Mouse (Mus musculus) lung, embryonic 15.5 days (tissue): ENCODE data around the gene Mlec. TPM values are rescaled to one million over a fixed set of nuclear protein-coding genes. Genes with fewer than 3 reads are reported as not detected.
A peak's percentile ranks its signal among the peaks of the same experiment; 100 is the strongest.

Source experiments
- ATAC-seq: fragments of 200-750 bp; cut with Nextera tagmentation; 2 replicates; pipeline ENCODE4 v1.8.0; 2017; ENCODE audit warnings: moderate number of reproducible peaks, borderline replicate concordance; ENCODE audit not compliant: low FRiP score, low TSS enrichment; ENCODE audit errors: extremely low read depth
- H3K27ac ChIP-seq: fragments of 300-500 bp; sonication (generic); 2 replicates; pipeline ENCODE4 v1.5.1; 2015; ENCODE audit warnings: moderate library complexity, mild to moderate bottlenecking, inconsistent platforms
- H3K27me3 ChIP-seq: fragments of 300-500 bp; sonication (generic); 2 replicates; pipeline ENCODE4 v1.6.1; 2015; ENCODE audit warnings: inconsistent platforms
- H3K36me3 ChIP-seq: fragments of 300-500 bp; sonication (generic); 2 replicates; pipeline ENCODE4 v1.6.1; 2015; ENCODE audit warnings: inconsistent platforms
- H3K4me1 ChIP-seq: fragments of 300-500 bp; sonication (generic); 2 replicates; pipeline ENCODE4 v1.6.1; 2015; ENCODE audit warnings: inconsistent platforms
- H3K4me2 ChIP-seq: fragments of 300-500 bp; sonication (generic); 2 replicates; pipeline ENCODE4 v1.6.1; 2015; ENCODE audit warnings: inconsistent platforms, mild to moderate bottlenecking, moderate library complexity
- H3K4me3 ChIP-seq: fragments of 300-500 bp; sonication (generic); 2 replicates; pipeline ENCODE4 v1.5.1; 2015; ENCODE audit warnings: mild to moderate bottlenecking, inconsistent platforms
- H3K9ac ChIP-seq: fragments of 300-500 bp; sonication (generic); 2 replicates; pipeline ENCODE4 v1.6.1; 2015; ENCODE audit warnings: inconsistent platforms
- H3K9me3 ChIP-seq: fragments of 300-500 bp; sonication (generic); 2 replicates; pipeline ENCODE4 v1.6.1; 2016; ENCODE audit warnings: inconsistent platforms
- WGBS: fragments of 180-500 bp; shearing (Covaris S2); methylation state at CpG from one replicate; pipeline ENCODE4 v1.1.7; 2015; 5-methylcytosine and 5-hydroxymethylcytosine counted together
- polyA plus RNA-seq: library from polyadenylated mRNA; unstranded; fragments of >200 nt; fragmentation: Nextera tagmentation; extraction: Ambion mirVana; gene quantifications from 2 replicates; pipeline ENCODE4 v1.2.1, GENCODE M21; 2015

The Mlec gene
- polyA plus RNA-seq, 1 experiment from 2014 or later = 77.0 TPM

DNA sequence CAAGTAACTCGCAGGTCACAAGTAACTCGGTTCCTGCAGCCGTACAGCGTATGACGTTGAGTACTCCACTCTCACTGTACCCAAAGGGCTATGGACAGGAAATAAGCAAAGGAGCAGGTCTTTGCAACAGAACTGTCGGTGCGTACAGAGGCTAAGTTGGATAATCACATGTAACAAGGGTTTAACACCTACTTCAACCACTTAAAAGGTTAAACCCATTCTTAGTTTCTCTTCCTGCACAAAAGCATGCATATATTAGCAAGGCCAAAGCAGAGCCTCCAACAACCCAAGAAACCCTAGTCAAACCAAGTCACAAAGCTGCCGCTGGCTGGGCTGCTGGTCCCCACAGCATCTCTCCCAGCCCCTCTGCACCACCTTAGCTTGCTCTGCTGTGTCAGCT is 25.5 kb downstream of the Mlec start:
- peaks cover 16% of the 10 kb centered on the region for H3K4me1 ChIP-seq
- no peaks in the 10 kb centered on the region for H3K27me3 ChIP-seq
- no peaks in the 10 kb centered on the region for H3K9me3 ChIP-seq
- H3K9ac ChIP-seq = no peak overlapping the region; the same call in 1 of the 2 replicates
- no peak overlapping the region for H3K27ac ChIP-seq
- WGBS = 85% methylated on average over 8 of the region's 8 CpGs
- H3K4me2 ChIP-seq = no peak overlapping the region
- peaks cover 25% of the 10 kb centered on the region for H3K36me3 ChIP-seq
- H3K4me3 ChIP-seq = no peak overlapping the region
- no peak for ATAC-seq

DNA sequence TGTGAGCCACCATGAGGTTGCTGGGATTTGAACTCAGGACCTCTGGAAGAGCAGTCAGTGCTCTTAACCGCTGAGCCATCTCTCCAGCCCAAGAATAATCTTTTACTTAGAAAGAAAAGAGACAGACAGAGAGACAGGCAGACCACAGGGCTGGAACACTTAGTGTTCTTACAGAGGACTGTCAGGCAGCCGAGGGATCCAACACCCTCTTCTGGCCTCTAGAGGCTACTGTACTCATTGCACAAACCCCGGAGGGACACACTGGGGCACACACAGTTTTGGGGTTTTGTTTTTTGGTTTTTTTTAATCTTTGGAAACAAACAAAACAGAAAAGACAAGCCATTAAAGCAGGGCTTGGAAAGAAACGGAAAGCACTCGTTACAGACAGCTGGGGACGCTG is 28.7 kb downstream of the Mlec start:
- H3K36me3 ChIP-seq = peaks cover 50% of the 10 kb centered on the region
- H3K27ac ChIP-seq = no peak overlapping the region
- 85% methylated on average over 6 of the region's 6 CpGs for WGBS
- no peak for ATAC-seq
- H3K4me3 ChIP-seq = no peak overlapping the region
- H3K27me3 ChIP-seq = no peaks in the 10 kb centered on the region
- H3K9ac ChIP-seq = no peak overlapping the region
- no peak overlapping the region for H3K4me2 ChIP-seq
- no peaks in the 10 kb centered on the region for H3K9me3 ChIP-seq
- peaks cover 27% of the 10 kb centered on the region for H3K4me1 ChIP-seq

DNA sequence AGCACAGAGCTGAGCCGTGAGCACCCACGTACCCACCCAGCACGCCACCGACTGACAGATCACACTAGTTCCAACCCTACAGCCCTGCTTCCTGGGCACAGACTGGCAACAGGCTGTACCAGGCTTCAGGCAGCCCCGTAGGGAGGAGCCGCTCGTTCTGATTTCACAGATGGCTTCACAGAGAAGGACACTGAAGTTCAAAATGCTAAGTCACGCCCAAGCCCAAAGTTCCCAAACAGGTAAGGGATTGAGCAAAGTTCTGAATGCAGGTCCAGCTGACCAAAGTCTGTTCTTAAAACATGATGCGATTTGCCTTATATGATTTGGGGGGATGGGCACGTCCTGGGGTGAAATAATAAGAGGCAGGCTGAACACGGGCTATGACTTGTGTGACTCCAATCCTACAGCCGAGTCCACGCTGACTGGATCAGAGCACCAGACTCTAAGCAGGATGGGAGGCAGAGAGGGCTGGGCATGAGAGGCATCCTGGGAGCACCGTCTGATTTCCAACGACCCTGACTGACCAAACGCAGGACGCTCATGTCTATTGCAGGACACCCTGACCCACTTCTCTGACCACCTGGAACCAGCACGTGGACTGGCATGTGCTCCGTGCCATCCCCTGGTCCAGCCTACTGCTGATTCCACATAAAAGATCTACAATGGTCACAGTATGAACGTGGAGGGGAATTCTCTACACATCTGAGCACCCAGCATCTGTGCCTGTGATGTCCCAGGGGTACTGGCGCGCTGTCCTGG is 30.4 kb downstream of the Mlec start:
- WGBS = 89% methylated on average over 22 of the region's 22 CpGs
- ATAC-seq = no peak
- Histone ChIP-seq H3K27me3 (no peaks in the 10 kb centered on the region), H3K4me2 (no peak overlapping the region), H3K9ac (no peak overlapping the region), H3K27ac (no peak overlapping the region), H3K9me3 (no peaks in the 10 kb centered on the region), H3K4me3 (no peak overlapping the region), H3K4me1 (peaks cover 14% of the 10 kb centered on the region), H3K36me3 (peaks cover 58% of the 10 kb centered on the region)

DNA sequence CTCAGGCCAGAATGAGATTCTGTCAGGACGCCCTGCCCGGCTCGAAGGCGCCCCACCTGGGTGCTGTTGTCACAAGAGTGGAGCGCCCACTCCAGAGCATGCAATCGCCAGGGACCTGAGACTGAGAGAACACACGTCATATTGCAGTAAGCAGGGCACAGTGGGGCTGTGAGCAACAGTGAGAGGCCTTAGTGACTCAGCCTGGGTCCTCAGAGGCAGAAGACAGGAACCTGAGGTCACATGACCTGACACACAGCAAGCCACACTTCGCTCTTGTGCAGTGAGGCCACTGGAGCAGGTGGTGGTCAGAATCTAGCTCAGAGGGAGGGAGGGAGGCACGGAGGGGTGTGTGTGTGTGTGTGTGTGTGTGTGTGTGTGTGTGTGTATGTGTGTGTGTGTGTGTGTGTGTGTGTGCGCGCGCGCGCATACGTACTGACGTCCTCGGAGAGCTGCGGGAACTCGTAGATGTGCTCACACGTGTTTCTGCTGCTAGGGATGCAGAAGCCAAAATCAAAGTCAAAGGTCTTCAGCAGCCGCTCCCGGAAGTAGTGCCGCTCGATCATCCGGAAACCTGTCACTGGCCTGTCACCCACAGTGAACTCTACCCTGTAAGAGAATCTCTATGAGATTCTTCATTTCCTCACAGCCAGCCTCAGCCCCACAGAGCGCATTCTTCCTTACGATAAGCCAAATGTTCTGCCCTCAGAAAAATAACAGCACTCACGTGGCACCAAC is 31.2 kb downstream of the Mlec start:
- Histone ChIP-seq H3K4me2 (no peak overlapping the region), H3K27ac (no peak overlapping the region), H3K9ac (no peak overlapping the region), H3K27me3 (no peaks in the 10 kb centered on the region), H3K4me1 (peaks cover 11% of the 10 kb centered on the region), H3K36me3 (peaks cover 58% of the 10 kb centered on the region), H3K4me3 (no peak overlapping the region), H3K9me3 (no peaks in the 10 kb centered on the region)
- WGBS = 83% methylated on average over 26 of the region's 28 CpGs
- no peak for ATAC-seq

DNA sequence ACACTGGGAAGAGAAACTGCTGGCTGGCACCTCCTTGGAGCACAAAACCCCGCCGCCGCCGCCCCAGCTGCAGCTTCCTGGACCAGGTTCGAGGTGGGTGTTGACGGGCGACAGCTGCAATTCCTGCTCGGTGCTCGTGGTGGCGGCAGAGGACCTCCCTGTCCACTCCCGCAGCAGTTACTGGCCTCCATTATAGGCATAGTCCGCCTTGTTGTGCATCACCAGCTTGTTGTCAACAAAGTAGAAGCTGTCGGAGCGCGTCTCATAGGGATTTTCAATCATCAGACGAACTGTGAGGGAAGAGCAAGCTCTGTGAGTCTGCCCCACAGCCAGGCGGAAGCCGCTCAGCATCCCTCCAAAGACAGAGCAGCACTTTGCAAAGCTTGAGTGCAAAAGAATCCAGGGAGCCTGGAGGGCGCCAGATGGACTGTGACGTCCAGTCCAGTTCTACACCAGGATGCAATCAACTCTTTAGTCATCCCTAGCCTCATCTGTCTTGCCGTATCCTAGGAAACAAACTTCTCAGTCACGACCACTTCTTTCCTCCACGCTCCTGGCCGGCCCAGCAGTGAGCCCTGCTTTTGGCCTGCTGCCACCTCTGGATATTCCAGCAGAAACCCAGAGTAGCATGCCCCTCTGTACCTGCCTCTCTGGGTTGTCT is 32.6 kb downstream of the Mlec start:
- Histone ChIP-seq H3K9me3 (no peaks in the 10 kb centered on the region), H3K4me3 (0 out of 2 replicates have a peak overlapping the region, but pooled peaks have one; percentile 2), H3K9ac (no peak overlapping the region), H3K27me3 (no peaks in the 10 kb centered on the region), H3K4me2 (no peak overlapping the region; the same call in 1 of the 2 replicates), H3K27ac (no peak overlapping the region), H3K4me1 (peaks cover 11% of the 10 kb centered on the region), H3K36me3 (peaks cover 57% of the 10 kb centered on the region)
- peak; percentile 69; the same call in 1 of the 2 replicates for ATAC-seq
- WGBS = 17% methylated on average over 24 of the region's 24 CpGs

DNA sequence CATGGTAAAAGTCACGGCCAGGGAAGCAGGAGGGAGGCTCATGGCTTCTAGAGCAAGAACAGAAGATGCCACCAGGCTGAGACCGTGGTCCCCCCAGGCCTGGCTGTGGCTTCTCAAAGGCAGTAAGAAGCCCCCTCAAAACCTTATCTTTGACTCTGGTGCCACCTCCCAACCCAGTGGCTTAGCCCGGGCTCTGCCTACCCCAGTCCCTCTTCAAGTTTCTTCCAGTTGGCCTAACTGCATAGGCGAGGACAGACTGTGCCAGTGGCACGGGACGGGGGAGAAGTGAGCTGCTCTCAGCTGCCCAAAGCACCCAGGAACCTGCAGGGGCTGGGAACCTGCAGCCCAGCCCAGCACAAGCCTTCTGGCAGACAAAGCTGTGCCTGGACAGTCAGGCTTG is 33.3 kb downstream of the Mlec start:
- H3K9me3 ChIP-seq = no peaks in the 10 kb centered on the region
- WGBS = 88% methylated on average over 6 of the region's 6 CpGs
- no peak overlapping the region for H3K4me2 ChIP-seq
- peaks cover 51% of the 10 kb centered on the region for H3K36me3 ChIP-seq
- 0 out of 2 replicates have a peak, but pooled peaks have one; percentile 9 for ATAC-seq
- H3K9ac ChIP-seq = no peak overlapping the region
- no peaks in the 10 kb centered on the region for H3K27me3 ChIP-seq
- H3K4me3 ChIP-seq = no peak overlapping the region
- peaks cover 11% of the 10 kb centered on the region for H3K4me1 ChIP-seq
- no peak overlapping the region for H3K27ac ChIP-seq

DNA sequence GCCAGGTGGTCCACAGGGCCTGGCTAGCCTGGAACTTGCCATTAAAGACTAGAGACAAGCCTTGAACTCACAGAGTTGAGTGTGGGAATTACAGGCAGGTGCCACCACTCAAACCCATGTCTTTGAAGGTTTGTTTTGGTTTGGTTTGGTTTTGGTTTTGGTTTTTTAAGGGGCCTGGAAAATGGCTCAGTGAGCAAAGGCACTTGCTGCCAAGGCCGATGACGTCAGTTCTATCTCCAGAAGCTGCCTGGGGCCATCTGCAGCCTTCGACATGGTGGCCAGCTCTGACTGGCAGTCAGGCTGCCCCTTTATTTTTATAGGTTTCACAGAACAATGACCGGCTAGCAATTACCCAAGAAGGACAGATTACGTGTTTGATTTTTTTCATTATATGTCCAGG is 37.0 kb downstream of the Mlec start:
- Histone ChIP-seq H3K9ac (no peak overlapping the region), H3K4me3 (no peak overlapping the region), H3K4me2 (no peak overlapping the region), H3K36me3 (peaks cover 29% of the 10 kb centered on the region), H3K27me3 (no peaks in the 10 kb centered on the region), H3K4me1 (peaks cover 21% of the 10 kb centered on the region), H3K9me3 (no peaks in the 10 kb centered on the region), H3K27ac (no peak overlapping the region)
- ATAC-seq = no peak
- 81% methylated on average over 5 of the region's 5 CpGs for WGBS

DNA sequence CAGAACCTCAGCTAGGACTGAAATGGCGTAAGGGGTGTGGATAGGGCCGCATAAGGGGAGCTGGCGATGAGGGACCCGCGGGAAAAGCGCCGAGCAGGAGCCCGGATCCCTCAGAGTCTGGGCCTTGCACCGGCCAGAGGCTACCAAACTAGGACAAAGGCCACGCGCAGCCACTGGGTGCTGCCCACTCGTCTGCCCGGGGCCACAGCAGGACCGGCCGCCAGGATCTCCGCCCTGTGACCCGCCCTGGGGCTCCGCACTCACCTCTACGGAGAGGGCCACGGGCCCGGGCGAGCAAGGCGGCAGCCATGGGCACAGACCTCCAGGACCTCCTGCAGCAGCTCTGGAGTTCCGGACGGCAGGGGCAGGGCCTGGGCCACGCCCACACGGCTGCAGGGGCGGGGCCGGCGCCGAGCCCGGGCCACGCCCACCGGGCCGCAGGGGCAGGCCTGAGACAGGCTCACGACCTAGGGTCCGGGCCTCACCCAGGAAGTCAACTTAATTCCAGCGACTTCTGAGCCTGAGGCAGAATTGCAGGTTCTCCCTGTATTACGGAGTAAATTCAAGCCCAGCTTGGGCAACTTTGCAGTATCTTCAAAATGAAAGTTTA is 38.9 kb downstream of the Mlec start, which contains the start of gene Acads:
Acads (minus strand) TSS at position 386 of the 610 bp plus-strand sequence.
- WGBS = under 1% methylated on average over 39 of the region's 39 CpGs
- Histone ChIP-seq H3K4me1 (peaks cover 10% of the 10 kb centered on the region; the same call in 1 of the 2 replicates), H3K27me3 (no peaks in the 10 kb centered on the region), H3K27ac (peak within 1 kb of the TSS; percentile 55), H3K4me3 (peak within 1 kb of the TSS; percentile 59), H3K4me2 (peak within 1 kb of the TSS; percentile 65), H3K9ac (peak within 1 kb of the TSS; percentile 72), H3K9me3 (no peaks in the 10 kb centered on the region), H3K36me3 (peaks cover 20% of the 10 kb centered on the region)
- ATAC-seq = peak; percentile 95

DNA sequence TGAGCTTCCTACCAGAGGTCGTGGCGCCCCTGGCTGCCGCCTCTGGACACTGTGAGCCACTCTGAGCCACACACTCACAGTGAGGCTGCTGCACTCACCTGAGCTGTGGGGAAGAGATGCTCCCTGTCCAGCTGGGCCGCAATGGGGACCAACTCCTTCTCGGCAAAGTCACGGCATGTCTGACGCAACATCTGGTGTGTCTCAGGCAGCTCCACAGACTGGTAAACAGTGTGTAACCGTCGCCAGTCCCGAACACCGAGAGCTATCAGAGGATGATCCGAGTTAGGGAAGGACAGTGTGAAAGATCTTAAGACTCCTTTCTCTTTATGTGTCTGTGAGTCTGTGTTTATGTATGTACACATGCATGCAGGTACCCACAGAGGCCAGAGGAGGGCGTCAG is 40.5 kb downstream of the Mlec start:
- H3K4me3 ChIP-seq = no peak overlapping the region
- no peak overlapping the region for H3K4me2 ChIP-seq
- no peaks in the 10 kb centered on the region for H3K9me3 ChIP-seq
- peaks cover 10% of the 10 kb centered on the region; the same call in 1 of the 2 replicates for H3K4me1 ChIP-seq
- H3K36me3 ChIP-seq = peaks cover 19% of the 10 kb centered on the region
- no peak overlapping the region for H3K27ac ChIP-seq
- ATAC-seq = no peak
- 77% methylated on average over 13 of the region's 13 CpGs for WGBS
- no peaks in the 10 kb centered on the region for H3K27me3 ChIP-seq
- no peak overlapping the region for H3K9ac ChIP-seq

DNA sequence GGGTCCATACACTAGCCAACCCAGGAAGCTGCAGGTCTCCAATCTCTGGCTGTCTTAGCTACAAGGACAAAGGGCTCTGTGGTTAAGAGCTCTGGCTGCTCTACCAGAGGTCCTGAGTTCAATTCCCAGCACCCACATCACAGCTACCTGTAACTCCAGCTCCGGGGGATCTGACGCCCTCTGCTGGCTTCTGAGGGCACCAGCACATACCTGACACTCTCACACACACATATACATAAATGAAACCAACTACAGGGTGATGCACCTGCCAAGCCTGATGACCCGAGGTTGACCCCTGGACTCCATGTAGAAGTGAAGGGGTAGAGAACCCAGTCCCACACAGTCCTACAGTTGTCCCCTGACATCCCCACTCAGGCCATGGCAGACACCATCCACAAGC is 41.6 kb downstream of the Mlec start:
- no peak overlapping the region for H3K4me2 ChIP-seq
- H3K27ac ChIP-seq = no peak overlapping the region
- H3K9ac ChIP-seq = no peak overlapping the region
- no peak for ATAC-seq
- no peaks in the 10 kb centered on the region for H3K9me3 ChIP-seq
- peaks cover 25% of the 10 kb centered on the region for H3K36me3 ChIP-seq
- no peaks in the 10 kb centered on the region for H3K27me3 ChIP-seq
- H3K4me1 ChIP-seq = peaks cover 10% of the 10 kb centered on the region; the same call in 1 of the 2 replicates
- 76% methylated on average over 3 of the region's 3 CpGs for WGBS
- no peak overlapping the region for H3K4me3 ChIP-seq

DNA sequence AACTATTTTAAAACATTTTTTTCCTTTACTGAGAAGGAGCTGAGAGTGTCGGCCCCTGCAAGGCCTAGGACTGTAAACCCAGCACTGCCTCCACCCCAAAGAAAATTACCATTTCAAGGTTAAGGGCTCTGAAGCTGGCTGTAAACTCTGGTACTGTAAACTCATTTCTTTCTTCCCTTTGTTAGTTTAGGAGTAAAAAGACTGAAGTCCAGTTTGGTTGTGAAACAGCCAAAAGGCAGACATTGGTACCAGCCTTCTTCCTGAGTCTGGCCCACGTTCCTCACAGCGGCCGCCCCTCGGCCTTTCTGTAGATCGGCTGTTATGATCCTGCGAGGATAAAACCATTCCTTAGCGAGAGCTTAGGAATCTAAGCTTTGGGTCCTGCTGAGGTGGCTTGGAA is 43.5 kb downstream of the Mlec start:
- H3K9me3 ChIP-seq = no peaks in the 10 kb centered on the region
- H3K27ac ChIP-seq = no peak overlapping the region
- H3K9ac ChIP-seq = no peak overlapping the region
- H3K4me1 ChIP-seq = peaks cover 9% of the 10 kb centered on the region; the same call in 1 of the 2 replicates
- H3K4me2 ChIP-seq = no peak overlapping the region
- H3K4me3 ChIP-seq = no peak overlapping the region
- WGBS = 92% methylated on average over 8 of the region's 8 CpGs
- no peak for ATAC-seq
- peaks cover 25% of the 10 kb centered on the region for H3K36me3 ChIP-seq
- H3K27me3 ChIP-seq = no peaks in the 10 kb centered on the region
